Mouse (Mus musculus) spleen, adult 2 months (tissue): Measurements from ENCODE around the gene Arhgap30. TPM values are rescaled to one million over a fixed set of nuclear protein-coding genes. Genes with fewer than 3 reads are reported as not detected.

Source experiments
- DNase-seq, 2 experiments: peaks; one replicate each; pipeline versions ENCODE4 v3.0.0 to v3.0.0-alpha.2; 2012 to 2021; ENCODE audit warnings: low spot score in 2 of 2, low read depth in 1 of 2
- H3K27ac ChIP-seq: fragments of 200-500 bp; 2 replicates; pipeline ENCODE4 v1.5.1; 2012; ENCODE audit warnings: low read length, inconsistent platforms; ENCODE audit not compliant: insufficient read depth
- H3K27me3 ChIP-seq: fragments of 200-500 bp; 2 replicates; pipeline ENCODE4 v1.6.1; 2012; ENCODE audit warnings: mild to moderate bottlenecking, moderate library complexity, low read length, inconsistent platforms; ENCODE audit not compliant: control insufficient read depth, insufficient read depth
- H3K36me3 ChIP-seq: fragments of 200-500 bp; 2 replicates; pipeline ENCODE4 v1.6.1; 2012; ENCODE audit warnings: mild to moderate bottlenecking, low read length, inconsistent platforms; ENCODE audit not compliant: control insufficient read depth, insufficient read depth
- H3K4me1 ChIP-seq: fragments of 200-500 bp; 2 replicates; pipeline ENCODE4 v1.6.1; 2011; ENCODE audit warnings: inconsistent platforms; ENCODE audit not compliant: control insufficient read depth, insufficient read depth, insufficient read length
- H3K4me3 ChIP-seq: fragments of 200-500 bp; 2 replicates; pipeline ENCODE4 v1.5.1; 2011; ENCODE audit warnings: mild to moderate bottlenecking, inconsistent platforms; ENCODE audit not compliant: insufficient read depth, insufficient read length; ENCODE audit errors: extremely low read depth
- CTCF ChIP-seq: fragments of 200-500 bp; IDR thresholded peaks from 2 replicates; pipeline ENCODE4 v1.5.1; 2011; ENCODE audit warnings: mild to moderate bottlenecking, inconsistent platforms; ENCODE audit not compliant: insufficient read depth, insufficient read length, insufficient replicate concordance; ENCODE audit errors: extremely low read depth
- POLR2A ChIP-seq: fragments of 200-500 bp; IDR thresholded peaks from 2 replicates; pipeline ENCODE4 v1.6.1; 2011; ENCODE audit warnings: low read depth, low read length, inconsistent platforms
- WGBS: fragments of 180-500 bp; shearing (Covaris S2); methylation state at CpG from one replicate; pipeline ENCODE4 v1.1.7; 2018; 5-methylcytosine and 5-hydroxymethylcytosine counted together
- polyA plus RNA-seq: library from polyadenylated mRNA; depleted of rRNA; stranded (reverse); fragments of >200 nt; gene quantifications from 2 replicates; pipeline ENCODE4 v1.2.3, GENCODE M21; 2012

Arhgap30 gene
- polyA plus RNA-seq, 1 experiment = 79.5 TPM

DNA sequence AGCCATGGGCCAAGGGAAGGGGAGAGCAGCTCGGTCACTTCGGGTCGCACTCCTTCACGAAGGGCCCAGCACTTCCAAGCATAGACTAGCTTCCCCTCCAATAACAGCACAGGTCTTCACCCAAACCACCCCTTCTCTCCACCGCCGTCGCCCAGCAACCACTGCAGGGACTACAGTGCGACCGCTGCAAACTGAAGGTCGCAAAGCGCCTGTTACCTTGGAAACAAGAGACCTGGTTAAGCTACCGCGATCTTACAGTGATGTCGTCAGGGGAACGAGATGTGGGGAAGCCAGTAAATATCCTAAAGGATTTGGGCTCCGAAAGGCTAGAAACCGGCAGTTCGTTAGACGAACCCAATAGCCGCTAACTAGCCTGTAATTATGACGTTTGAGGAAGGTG is 28.1 kb upstream of the Arhgap30 start, which contains the start of gene Klhdc9:
Klhdc9 (minus strand) TSS at position 143 of the 400 bp plus-strand sequence.
- H3K27me3 ChIP-seq = no peaks in the 10 kb centered on the region
- TF ChIP-seq POLR2A = no peak
- TF ChIP-seq CTCF = no peak
- 3% methylated on average over 21 of the region's 21 CpGs for WGBS
- H3K4me3 ChIP-seq = peak within 1 kb of the TSS; percentile 60
- peaks cover 6% of the 10 kb centered on the region for H3K4me1 ChIP-seq
- H3K36me3 ChIP-seq = no peaks in the 10 kb centered on the region
- DNase-seq = peak; percentile 79 to 87
- H3K27ac ChIP-seq = no peak within 1 kb of the TSS

DNA sequence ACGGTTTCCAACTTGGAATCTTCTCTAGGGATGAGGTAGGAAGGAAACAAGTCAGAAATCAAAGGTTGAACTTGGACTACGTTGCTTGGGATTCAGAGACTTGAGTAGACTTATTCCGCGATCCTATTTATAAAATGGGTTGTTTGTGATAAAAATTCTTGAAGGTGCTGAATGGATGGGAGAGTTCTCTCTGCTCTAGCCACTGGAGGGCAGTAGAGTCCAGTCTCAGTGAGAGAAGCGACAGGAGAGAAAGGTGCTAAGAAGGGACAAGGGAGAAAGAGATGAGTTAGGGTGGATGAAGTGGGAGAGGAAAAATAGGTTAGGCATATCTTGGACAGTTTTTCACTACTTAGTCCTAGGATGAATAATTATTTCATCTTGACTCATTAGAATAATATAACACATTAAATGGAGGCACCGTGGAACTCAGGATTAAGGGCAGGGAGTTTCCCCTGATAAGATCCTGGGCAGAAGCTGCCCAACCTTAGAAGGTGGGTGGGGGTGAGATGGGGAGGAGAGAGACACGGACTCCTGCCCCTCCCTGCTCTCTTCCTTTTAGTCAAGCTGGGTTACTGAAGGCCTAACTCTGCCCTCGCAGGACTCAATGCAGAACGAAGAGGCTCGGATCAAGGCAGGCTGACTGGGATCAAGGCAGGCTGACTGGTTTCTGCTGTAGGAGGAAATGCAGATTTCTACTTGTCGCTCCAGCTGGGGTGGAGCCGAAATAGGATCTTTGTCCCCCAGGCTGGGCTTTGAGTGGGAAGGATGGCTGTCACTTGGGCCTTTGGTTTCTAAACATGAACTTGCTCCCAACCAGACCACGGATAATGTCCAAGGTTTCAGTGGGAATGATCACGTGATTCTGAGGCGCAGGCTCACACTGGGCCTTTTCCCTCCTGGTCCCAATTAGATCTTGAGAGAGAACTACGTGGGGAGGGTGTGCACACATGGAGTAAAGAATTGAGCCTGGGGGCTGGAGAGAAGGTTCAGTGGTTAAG is 27.3 kb upstream of the Arhgap30 start:
- peak; percentile 70 to 75 for DNase-seq
- Histone ChIP-seq H3K4me1 (peaks cover 6% of the 10 kb centered on the region), H3K27me3 (no peaks in the 10 kb centered on the region), H3K36me3 (no peaks in the 10 kb centered on the region), H3K27ac (no peak overlapping the region), H3K4me3 (peak overlapping the region; percentile 60)
- TF ChIP-seq POLR2A (no peak), CTCF (peak; percentile 78; the same call in 1 of the 2 replicates)
- 50% methylated on average over 16 of the region's 16 CpGs for WGBS

DNA sequence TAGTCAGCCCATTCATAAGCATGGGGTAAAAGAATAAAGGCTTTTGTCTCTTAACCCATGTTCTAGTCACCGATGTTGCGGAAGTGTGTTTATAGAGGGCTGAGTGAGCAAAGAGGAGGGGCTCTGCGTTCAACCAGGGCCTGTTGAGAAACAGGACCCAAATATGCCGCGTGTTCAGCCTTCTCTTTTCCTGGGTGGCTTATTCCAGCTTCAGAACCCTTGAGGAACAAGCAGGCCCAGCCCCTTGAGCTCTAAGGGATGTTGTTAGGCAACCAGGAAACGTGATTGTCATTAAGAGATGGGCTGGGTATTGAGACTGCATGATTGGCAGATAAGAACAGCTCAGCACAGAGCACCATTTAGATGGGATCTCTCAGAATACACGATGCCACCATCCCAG is 22.8 kb upstream of the Arhgap30 start:
- H3K27ac ChIP-seq = no peak overlapping the region
- no peaks in the 10 kb centered on the region for H3K27me3 ChIP-seq
- no peak for TF ChIP-seq POLR2A
- no peak for TF ChIP-seq CTCF
- 71% methylated on average over 7 of the region's 7 CpGs for WGBS
- H3K36me3 ChIP-seq = no peaks in the 10 kb centered on the region
- no peak for DNase-seq
- H3K4me1 ChIP-seq = no peaks in the 10 kb centered on the region
- no peak overlapping the region for H3K4me3 ChIP-seq

DNA sequence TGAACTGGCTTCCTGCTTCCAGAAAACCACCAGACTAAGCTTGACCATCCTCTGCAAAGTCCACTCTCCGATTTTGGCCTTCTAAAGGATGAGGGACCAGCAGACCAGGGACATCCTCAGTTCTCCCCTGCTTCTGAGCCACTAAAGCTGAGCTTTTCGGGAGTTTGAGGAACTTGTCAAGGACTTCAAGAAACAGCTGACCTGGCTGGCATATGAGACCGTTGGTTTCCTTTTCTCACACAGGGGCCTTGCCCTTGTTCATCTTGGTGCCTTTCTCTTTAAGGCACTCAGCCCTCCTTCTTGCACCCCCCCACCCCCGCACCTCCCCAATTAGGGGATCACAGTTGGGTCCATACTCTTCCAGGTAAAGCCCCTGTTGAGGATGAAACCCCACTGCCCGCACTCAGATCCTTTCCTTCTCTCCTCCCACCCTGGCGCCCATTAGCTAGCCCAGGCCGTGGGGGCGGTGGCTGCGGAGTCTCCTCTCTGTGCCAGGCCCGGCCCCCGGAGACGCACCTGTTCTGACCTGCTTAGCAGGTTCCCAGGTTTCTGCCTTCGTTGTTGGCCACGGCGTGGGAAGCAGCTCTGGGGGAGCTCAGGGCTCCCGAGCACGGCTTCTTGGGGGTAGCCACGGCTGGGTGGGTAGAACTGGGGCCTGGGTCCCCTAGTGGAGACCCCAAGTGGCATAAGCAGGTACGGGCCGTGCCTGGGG is 18.8 kb upstream of the Arhgap30 start, which contains the start of gene Nectin4:
Nectin4 (plus strand) TSS at position 255 of the 712 bp plus-strand sequence.
- Histone ChIP-seq H3K4me1 (no peaks in the 10 kb centered on the region), H3K4me3 (no peak within 1 kb of the TSS; the same call in 1 of the 2 replicates), H3K27ac (no peak within 1 kb of the TSS), H3K27me3 (no peaks in the 10 kb centered on the region), H3K36me3 (no peaks in the 10 kb centered on the region)
- TF ChIP-seq POLR2A (no peak), CTCF (no peak)
- WGBS = 26% methylated on average over 20 of the region's 20 CpGs
- no peak for DNase-seq

DNA sequence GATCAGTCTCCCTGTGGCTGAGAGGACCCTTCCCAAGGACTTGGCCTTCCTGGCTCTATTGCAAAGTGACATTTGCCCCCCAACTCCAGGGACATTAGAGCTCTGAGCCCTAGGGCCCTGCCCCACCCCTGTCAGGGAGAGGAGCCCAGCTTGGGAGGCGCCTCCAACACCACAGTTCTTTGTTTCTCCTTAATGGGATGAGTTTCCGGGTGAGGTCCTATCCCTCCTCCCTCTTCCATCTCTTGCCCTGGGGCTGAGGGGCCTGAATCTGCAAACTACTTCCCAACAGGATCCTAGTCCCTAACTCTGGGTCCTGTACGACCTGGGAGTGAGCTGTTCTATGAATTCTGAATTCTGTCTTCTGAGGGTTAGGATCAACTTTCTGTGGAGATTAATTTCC is 15.9 kb upstream of the Arhgap30 start:
- no peaks in the 10 kb centered on the region for H3K36me3 ChIP-seq
- H3K4me1 ChIP-seq = no peaks in the 10 kb centered on the region
- no peak overlapping the region for H3K27ac ChIP-seq
- no peaks in the 10 kb centered on the region for H3K27me3 ChIP-seq
- H3K4me3 ChIP-seq = no peak overlapping the region
- WGBS = 86% methylated on average over 3 of the region's 3 CpGs
- TF ChIP-seq POLR2A (no peak), CTCF (no peak)
- DNase-seq = no peak

DNA sequence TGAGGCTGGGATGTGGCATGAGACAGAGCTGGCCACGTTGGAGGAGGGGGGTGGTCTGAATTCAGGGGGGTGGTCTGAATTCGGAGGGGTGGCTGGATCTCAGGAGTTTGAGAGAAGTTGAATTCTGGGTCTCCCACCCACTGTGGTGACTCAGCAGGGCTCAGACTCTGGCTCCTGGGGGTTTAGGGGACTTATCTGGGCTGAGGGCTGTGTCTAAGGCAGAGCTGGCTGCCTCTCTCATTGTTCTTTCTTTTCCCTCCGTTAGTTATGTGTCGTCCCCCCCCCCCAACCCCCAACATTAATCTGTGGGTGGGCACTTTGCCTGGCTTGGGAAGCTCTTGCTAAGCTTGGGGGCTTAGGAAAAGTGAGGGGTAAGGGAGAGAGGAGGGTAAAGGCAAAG is 14.8 kb upstream of the Arhgap30 start:
- no peak overlapping the region for H3K27ac ChIP-seq
- 31% methylated on average over 4 of the region's 4 CpGs for WGBS
- no peaks in the 10 kb centered on the region for H3K4me1 ChIP-seq
- no peaks in the 10 kb centered on the region for H3K27me3 ChIP-seq
- no peak overlapping the region for H3K4me3 ChIP-seq
- no peak for TF ChIP-seq CTCF
- TF ChIP-seq POLR2A = no peak
- no peak for DNase-seq
- H3K36me3 ChIP-seq = no peaks in the 10 kb centered on the region
